Mouse (Mus musculus) c-Kit-positive CD71-positive TER-119-positive erythroid progenitor cells, embryonic 14.5 days (primary cell): Measurements from ENCODE around the gene Ascl3.

ENCODE experiments used
- DNase-seq: peaks from one replicate; pipeline ENCODE4 v3.0.0-alpha.2; 2013; ENCODE audit warnings: low spot score

Ascl3 gene

GRCm38 (mm10) chr7:109731626-109732025 lies at the start of gene Ascl3:
TSS of gene Ascl3 (minus strand) at chr7:109731726.
- no peak for DNase-seq

GRCm38 (mm10) chr7:109781087-109781469 lies 49.6 kb upstream of the Ascl3 start:
- peak; percentile 48 for DNase-seq

DNA sequence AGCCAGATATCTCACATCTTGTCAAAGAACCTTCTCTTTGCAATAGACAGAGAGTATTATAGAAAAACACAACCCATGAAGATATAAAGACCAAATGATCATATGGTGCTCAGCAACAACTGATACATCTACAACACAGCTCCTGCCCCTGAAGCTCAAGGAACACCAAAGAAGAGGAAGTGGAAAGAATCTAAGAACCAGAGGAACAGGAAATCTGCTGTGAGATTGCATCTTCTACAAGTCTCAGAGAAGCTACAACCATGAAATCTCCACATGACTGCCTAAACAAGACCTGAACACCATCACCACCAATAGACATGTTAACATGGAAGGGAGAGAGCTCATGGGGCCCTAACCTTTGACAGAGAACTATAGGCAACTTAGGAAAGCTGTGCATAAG lies 40.7 kb upstream of the Ascl3 start:
- no peak for DNase-seq

DNA sequence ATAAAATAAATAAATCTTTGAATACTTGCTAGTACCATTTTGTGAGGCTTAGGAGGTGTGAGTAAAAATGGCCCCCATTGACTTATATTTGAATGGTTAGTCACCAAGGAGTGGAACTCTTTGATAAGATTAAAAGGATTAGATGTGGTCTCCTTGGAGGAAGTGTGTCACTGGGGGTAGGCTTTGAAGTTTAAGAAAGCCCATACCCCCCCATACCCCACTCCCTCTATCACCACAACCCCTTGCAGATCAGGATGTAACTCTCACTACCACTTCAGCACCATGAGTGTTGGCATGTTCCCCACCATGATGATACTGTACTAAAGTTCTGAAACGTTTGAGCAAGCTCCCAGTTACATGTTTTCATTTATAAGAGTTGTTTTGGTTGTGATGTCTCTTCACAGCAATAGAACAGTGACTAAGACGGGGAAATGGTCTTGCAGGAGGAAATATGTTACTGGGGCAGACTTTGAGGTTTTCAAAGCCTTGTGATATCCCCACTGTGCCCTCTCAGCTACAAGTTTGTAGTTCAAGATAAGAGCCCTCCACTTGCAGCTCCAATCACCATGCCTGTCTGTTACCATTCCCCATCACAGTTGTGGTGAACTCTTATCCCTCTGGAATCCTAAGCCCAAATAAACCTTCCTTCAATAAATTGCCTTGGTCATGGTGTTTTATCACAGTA lies 37.3 kb upstream of the Ascl3 start:
- no peak for DNase-seq

GRCm38 (mm10) chr7:109767575-109768350 lies 36.2 kb upstream of the Ascl3 start:
- DNase-seq, result peak; percentile 57

- DNase-seq, result no peak
These were observed 32.5 kb upstream of the Ascl3 start for GRCm38 (mm10) chr7:109764009-109764408.

DNA sequence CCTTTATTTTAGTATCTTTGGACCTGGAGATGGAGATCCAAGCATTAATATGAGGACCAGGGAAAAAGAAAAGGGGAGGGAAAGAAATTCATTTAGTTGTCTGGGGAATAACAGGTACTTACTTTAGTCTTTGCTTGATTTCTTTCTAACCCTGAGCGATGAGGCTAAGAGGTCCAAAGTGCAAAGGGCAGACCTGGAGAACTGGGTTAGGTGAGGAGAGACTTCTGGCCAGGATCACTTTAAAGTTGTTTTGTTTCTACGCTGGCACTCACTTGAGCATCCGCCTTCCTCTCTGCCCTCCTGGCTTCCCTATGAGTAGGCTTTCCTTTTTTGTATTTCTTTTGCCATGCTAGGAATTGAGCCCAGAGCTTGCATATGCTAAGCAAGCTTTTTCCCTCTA lies 24.8 kb upstream of the Ascl3 start:
- DNase-seq, result no peak

- DNase-seq, result no peak
These were observed 22.5 kb upstream of the Ascl3 start for GRCm38 (mm10) chr7:109754034-109754433.

DNA sequence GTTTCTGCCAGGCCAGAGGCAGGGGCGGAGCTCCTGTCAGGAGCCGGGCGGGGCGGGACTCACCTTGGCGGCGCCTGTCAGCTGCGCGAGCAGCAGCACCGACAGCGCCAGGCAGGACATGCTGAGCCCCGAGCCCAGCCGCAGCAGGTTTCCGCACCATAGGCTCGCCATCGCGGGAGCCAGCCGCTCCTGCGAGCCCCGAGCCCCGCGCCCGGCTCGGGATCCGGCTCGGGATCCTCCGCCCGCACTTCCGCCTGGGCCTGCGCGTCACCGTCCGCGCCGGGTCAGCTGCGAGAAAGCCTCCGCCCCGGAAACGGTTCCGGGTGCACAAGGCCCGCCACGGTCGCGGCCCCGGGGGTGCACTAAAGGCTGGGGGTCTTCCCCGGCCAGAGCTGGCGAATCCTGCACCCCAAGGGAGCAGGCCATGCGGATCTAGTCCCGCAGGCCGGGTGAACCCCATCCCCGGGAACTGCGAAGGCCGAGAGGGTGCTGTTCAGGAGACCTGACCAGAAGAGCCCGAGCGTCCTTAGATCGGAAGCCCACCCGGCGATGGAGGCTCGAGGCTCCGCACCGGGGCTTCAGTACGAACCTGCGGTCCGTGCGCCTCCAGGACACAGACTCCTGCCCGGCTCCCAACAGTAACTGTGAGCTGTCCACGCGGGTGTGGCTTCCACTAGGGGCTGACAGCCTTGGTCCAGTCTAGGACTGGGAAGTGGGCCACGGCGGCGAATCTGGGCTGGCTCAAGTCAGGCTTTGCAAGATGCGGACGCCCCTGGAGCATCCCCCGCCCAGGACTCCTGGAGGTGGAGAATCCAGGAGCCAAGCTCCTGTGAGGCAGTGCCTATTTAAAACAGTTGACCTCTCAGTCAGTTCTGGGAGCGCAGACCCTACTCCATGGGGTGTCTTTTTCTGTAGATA lies 20.7 kb upstream of the Ascl3 start, which contains the start of gene Tmem9b:
Gene Tmem9b, minus strand, starts transcription at position 868 of the 918 bp plus-strand sequence.
- DNase-seq, result peak; percentile 63

GRCm38 (mm10) chr7:109751427-109752007 lies 20.0 kb upstream of the Ascl3 start:
- DNase-seq, result peak; percentile 31

GRCm38 (mm10) chr7:109747747-109748146 lies 16.2 kb upstream of the Ascl3 start:
- DNase-seq, result no peak

DNA sequence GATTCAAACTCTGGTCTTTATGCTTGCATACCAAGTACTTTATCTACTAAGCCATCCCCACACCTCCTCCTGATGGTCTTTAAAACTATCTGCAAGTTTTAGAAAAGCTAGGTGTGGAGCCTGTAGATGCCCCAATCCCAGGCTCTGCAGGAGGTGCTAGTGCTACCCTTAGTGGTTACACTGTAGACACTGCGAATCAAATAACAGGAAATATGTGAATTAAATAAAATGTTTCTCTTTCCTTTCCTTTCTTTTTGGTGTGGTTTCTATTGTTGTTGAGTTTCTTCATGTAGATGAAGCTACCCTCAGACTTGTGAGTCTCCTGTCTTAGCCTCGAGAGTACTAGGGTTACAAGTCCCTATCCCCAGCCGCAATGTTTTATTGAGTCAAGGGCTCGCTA lies 10.2 kb upstream of the Ascl3 start:
- DNase-seq, result no peak

DNA sequence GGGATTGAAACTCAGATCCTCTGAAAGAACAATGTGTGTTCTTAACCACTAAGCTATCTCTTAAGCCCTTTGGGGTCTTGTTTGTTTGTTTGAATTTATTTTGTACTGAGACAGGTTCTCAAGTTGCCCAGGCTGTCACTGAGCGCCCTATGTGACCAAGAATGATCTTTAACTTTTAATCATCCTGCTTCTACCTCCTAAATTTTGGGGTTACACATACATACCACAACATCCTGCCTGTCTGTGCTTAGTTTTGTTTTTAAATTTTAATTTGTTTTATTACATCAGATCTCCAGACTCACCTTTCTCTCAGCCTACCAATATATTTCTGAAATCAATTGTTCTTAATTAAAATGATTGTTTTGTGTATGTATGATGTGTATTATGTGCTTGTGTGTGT lies 9.5 kb upstream of the Ascl3 start:
- DNase-seq, result no peak

DNA sequence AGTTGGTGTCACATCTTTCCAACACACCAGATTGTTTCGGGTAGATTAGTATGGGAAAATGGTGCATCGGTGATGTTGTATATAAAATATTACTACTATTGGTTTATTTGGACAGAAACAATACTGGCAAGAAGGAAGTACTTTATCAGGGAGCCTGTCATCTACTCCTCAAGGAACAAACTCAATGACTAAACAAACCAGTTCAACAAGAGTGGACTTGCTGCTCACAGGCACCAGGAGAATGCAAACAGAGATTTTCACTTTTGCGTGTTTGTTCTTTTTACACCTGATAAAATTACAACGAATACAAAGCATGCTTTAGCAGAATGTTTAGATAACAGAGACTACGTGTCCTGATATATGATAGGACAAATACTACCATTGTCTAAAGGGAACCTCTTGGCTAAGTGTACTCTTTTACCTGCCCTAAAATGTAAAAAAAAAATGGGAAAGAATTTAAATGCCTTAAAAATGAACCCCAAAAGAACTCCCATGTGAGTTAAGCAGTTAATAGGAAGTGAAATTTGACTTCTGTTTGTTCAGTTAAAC lies 8.4 kb upstream of the Ascl3 start:
- no peak for DNase-seq

GRCm38 (mm10) chr7:109734806-109735205 lies 3.3 kb upstream of the Ascl3 start:
- DNase-seq, result no peak

- DNase-seq, result no peak
These were observed 7.8 kb downstream of the Ascl3 start, which contains the start of gene BC051019 for GRCm38 (mm10) chr7:109723697-109724096. TSS of gene BC051019 (minus strand) at chr7:109723850.

- no peak for DNase-seq
These were observed 8.4 kb downstream of the Ascl3 start for GRCm38 (mm10) chr7:109723114-109723513.

GRCm38 (mm10) chr7:109722618-109723017 lies 8.9 kb downstream of the Ascl3 start:
- DNase-seq, result no peak

DNA sequence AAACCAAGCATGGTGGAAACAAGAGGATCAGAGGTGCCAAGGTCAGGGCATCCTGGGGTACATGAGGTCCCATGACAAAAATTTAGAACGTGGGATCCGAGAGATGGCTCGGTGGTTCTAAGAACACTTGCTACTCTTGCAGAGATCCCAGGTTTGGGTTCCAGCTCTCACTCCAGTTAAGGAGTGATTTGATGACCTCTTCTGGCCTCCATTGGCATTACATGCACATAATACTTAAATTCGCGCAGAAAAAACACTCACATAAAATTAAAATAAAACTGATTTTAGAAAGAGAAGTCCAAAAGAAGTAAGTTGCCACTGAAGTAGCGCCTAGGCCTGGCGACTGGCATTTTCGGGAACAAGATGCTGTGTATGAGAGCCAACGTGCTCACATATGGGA lies 12.2 kb downstream of the Ascl3 start:
- peak; percentile 42 for DNase-seq

- no peak for DNase-seq
These were observed 18.0 kb downstream of the Ascl3 start for GRCm38 (mm10) chr7:109713434-109713982.

DNA sequence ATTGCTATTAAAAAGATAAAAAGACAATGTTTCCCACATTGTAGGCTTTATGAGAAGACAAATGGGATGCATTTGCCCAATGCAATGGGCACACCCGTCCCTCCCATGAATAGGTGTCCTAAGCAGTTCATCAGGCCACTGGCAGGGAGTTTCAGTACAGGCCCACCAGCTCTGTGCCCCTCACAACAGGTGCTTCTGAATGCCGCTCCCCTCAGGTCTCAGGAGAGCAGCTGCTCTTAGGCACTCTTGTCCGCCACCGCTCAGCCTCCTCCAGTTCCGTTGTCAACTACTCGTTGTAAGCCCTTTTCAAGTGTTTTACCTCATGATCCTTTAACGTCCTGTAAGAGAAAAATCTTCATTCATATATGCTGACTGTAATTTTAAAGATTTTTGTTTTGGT lies 19.3 kb downstream of the Ascl3 start:
- no peak for DNase-seq
